Mouse (Mus musculus) left cerebral cortex, postnatal 10 days (tissue): ENCODE data around the gene Mapk8ip3. TPM values are rescaled to one million over a fixed set of nuclear protein-coding genes. Genes with fewer than 3 reads are reported as not detected.
"Not testable (repeated sequence)": the region's sequence is repeated elsewhere in the genome, so short reads cannot be mapped to it uniquely, and the experiment has no call there.

Experiments used
- DNase-seq, 2 experiments: peaks; one replicate each; pipeline ENCODE4 v3.0.0; 2021 to 2022; ENCODE audit warnings: low spot score in 2 of 2, mixed read lengths in 1 of 2; ENCODE audit errors: extremely low spot score in 1 of 2
- intact Hi-C: fragments of 180-260 bp; cut with DNase I; formaldehyde crosslinking; loops from one replicate; pipeline ENCODE4 v1.15.1; 2025
- total RNA-seq, 2 experiments: library from RNA; stranded (reverse); gene quantifications; 2 replicates each; pipeline ENCODE4 v1.2.3; 2021

Gene Mapk8ip3
- 100 to 1,000 TPM; 288 to 297 TPM for total RNA-seq

- intact Hi-C loops = no loop called here
- peak; percentile 93 to 97 for DNase-seq
Observed at GRCm38 (mm10) chr17:24936259-24937237, at the start of gene Mapk8ip3. Gene Mapk8ip3, minus strand, starts transcription at chr17:24936977.

GRCm38 (mm10) chr17:24960852-24961715 lies 24.3 kb upstream of the Mapk8ip3 start:
- DNase-seq = no peak
- intact Hi-C loops = no loop called here

- DNase-seq = peak; percentile 96 to 99
- intact Hi-C loops = no loop called here
Observed at GRCm38 (mm10) chr17:24960135-24960851, 23.5 kb upstream of the Mapk8ip3 start, which contains the start of gene Jpt2. Gene Jpt2, minus strand, starts transcription at chr17:24960689.

- DNase-seq = no peak
- intact Hi-C loops = no loop called here
Observed at GRCm38 (mm10) chr17:24959371-24959770, 22.6 kb upstream of the Mapk8ip3 start.

GRCm38 (mm10) chr17:24953291-24953690 lies 16.5 kb upstream of the Mapk8ip3 start:
- intact Hi-C loops = no loop called here
- no peak for DNase-seq

- no peak for DNase-seq
- intact Hi-C loops = no loop called here
Observed at GRCm38 (mm10) chr17:24950671-24951070, 13.9 kb upstream of the Mapk8ip3 start.

- DNase-seq = no peak
- intact Hi-C loops = no loop called here
Observed at GRCm38 (mm10) chr17:24948204-24948603, 11.4 kb upstream of the Mapk8ip3 start.

- intact Hi-C loops, DNase-seq: not testable (repeated sequence)
Observed at GRCm38 (mm10) chr17:24943589-24943988, 6.8 kb upstream of the Mapk8ip3 start.

- intact Hi-C loops = no loop called here
- DNase-seq = peak in 1 of 2 experiments; percentile 42
Observed at GRCm38 (mm10) chr17:24943036-24943435, 6.3 kb upstream of the Mapk8ip3 start.

- peak in 1 of 2 experiments; percentile 33 for DNase-seq
- intact Hi-C loops = not testable (repeated sequence)
Observed at GRCm38 (mm10) chr17:24942453-24942852, 5.7 kb upstream of the Mapk8ip3 start.

GRCm38 (mm10) chr17:24937266-24937665 lies 489 bp upstream of the Mapk8ip3 start:
- no peak for DNase-seq
- intact Hi-C loops = no loop called here

GRCm38 (mm10) chr17:24935666-24936065 lies 1.1 kb downstream of the Mapk8ip3 start:
- intact Hi-C loops = no loop called here
- DNase-seq = no peak

- DNase-seq = no peak
- intact Hi-C loops = no loop called here
Observed at GRCm38 (mm10) chr17:24934926-24935325, 1.9 kb downstream of the Mapk8ip3 start.

- DNase-seq = no peak
- intact Hi-C loops = no loop called here
Observed at GRCm38 (mm10) chr17:24933163-24933562, 3.6 kb downstream of the Mapk8ip3 start.

- DNase-seq = no peak
- intact Hi-C loops = no loop called here
Observed at GRCm38 (mm10) chr17:24932431-24932830, 4.3 kb downstream of the Mapk8ip3 start.

GRCm38 (mm10) chr17:24929506-24929905 lies 7.3 kb downstream of the Mapk8ip3 start:
- DNase-seq = no peak
- intact Hi-C loops = loop anchor here (5.0 kb wide), 1 partner anchor 38 kb away; no protein-coding TSS in a partner anchor

GRCm38 (mm10) chr17:24923246-24923645 lies 13.5 kb downstream of the Mapk8ip3 start:
- DNase-seq = no peak
- intact Hi-C loops = no loop called here

- intact Hi-C loops = no loop called here
- no peak for DNase-seq
Observed at GRCm38 (mm10) chr17:24913984-24914383, 22.8 kb downstream of the Mapk8ip3 start.

- DNase-seq = no peak
- intact Hi-C loops = no loop called here
Observed at GRCm38 (mm10) chr17:24907591-24907990, 29.2 kb downstream of the Mapk8ip3 start.
